Mouse (Mus musculus): Measurements from ENCODE around the gene Smco3.

- TF ChIP-seq CTCF (IDR thresholded peaks at IDR 0.05; ENCODE audit: low read depth) (no peak), EP300 (optimal IDR thresholded peaks at IDR 0.05) (no peak)
Observed at GRCm38 (mm10) chr6:136795110-136795509, 40.1 kb downstream of the Smco3 start.
